Mouse (Mus musculus) neural tube, embryonic 12.5 days (tissue): ENCODE results near the gene Rasal2. TPM values are rescaled to one million over a fixed set of nuclear protein-coding genes. Genes with fewer than 3 reads are reported as not detected.
A peak's percentile ranks its signal among the peaks of the same experiment; 100 is the strongest.

ENCODE experiments used
- ATAC-seq: fragments of 200-750 bp; cut with Nextera tagmentation; 2 replicates; pipeline ENCODE4 v1.8.0; 2017; ENCODE audit warnings: low read depth, mild to moderate bottlenecking, moderate TSS enrichment, moderate library complexity; ENCODE audit not compliant: low FRiP score
- H3K27ac ChIP-seq: fragments of 300-500 bp; sonication (generic); 2 replicates; pipeline ENCODE4 v1.5.1; 2016
- H3K27me3 ChIP-seq: fragments of 300-500 bp; sonication (generic); replicated peaks from 2 replicates; pipeline ENCODE4 v1.6.1; 2016; ENCODE audit warnings: mild to moderate bottlenecking
- H3K36me3 ChIP-seq: fragments of 300-500 bp; sonication (generic); 2 replicates; pipeline ENCODE4 v1.6.1; 2016; ENCODE audit warnings: mild to moderate bottlenecking
- H3K4me1 ChIP-seq: fragments of 300-500 bp; sonication (generic); 2 replicates; pipeline ENCODE4 v1.6.1; 2016
- H3K4me2 ChIP-seq: fragments of 300-500 bp; sonication (generic); replicated peaks from 2 replicates; pipeline ENCODE4 v1.6.1; 2016; ENCODE audit warnings: mild to moderate bottlenecking
- H3K4me3 ChIP-seq: fragments of 300-500 bp; sonication (generic); 2 replicates; pipeline ENCODE4 v1.5.1; 2016
- H3K9ac ChIP-seq: fragments of 300-500 bp; sonication (generic); 2 replicates; pipeline ENCODE4 v1.6.1; 2016; ENCODE audit warnings: mild to moderate bottlenecking
- H3K9me3 ChIP-seq: fragments of 300-500 bp; sonication (generic); 2 replicates; pipeline ENCODE4 v1.6.1; 2016; ENCODE audit warnings: mild to moderate bottlenecking
- WGBS: fragments of 180-500 bp; shearing (Covaris S2); methylation state at CpG from one replicate; pipeline ENCODE4 v1.1.7; 2016; 5-methylcytosine and 5-hydroxymethylcytosine counted together
- polyA plus RNA-seq: library from polyadenylated mRNA; unstranded; fragments of >200 nt; fragmentation: Nextera tagmentation; extraction: Ambion mirVana; gene quantifications from 2 replicates; pipeline ENCODE4 v1.2.1, GENCODE M21; 2016

The Rasal2 gene
- 31.8 and 32.3 TPM in 2 replicates for polyA plus RNA-seq

DNA sequence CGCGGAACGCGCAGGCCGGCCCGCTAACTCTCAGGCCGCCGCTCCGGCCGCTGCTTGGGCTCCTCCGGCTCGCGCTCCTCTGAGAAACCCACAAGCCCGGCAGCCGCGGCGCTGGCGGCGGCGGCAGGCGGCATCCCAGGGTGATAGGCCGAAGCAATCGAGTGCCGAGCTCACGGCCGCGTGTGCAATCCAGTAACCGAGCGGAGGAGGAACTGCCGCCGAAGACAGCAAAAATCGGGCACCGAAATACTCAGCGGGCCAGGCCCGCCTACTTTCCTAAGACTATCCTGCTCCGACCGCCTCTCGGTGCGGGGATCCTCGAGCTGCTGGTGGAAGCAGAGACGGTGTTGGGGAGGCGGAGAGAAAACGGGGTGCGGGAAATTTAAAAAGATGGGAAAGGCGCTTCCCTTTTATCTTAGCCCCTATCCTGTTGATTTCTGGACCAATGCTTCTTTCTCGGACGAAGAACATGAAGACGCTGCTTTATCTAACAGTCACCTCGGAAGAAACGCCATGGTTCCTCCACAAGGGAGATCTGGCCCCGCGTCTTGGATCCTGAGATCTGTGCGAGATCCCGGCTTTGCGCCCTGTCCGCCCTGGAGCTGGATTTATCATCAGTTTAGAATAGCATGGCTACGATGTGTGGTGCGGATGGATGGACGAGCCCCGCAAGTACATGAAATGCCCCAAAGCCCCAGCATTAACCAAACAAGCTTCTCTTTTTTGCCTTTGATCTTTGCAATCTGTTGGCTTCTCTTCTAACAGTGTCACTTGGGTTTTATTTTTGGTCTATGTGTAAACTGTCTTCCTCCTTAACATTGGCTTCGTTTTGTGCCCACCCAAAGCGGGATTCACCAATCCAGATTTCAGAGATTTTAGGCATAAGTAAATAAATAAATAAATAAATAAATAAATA lies at the start of gene Rasal2:
Gene Rasal2 (minus strand): TSS at position 142 of the 916 bp plus-strand sequence.
- WGBS: 1% methylated on average over 62 of the region's 62 CpGs
- H3K36me3 ChIP-seq: no peaks in the 10 kb centered on the region
- peak within 1 kb of the TSS; percentile 98 for H3K27ac ChIP-seq
- peaks cover 10% of the 10 kb centered on the region for H3K4me1 ChIP-seq
- peak within 1 kb of the TSS; percentile 98 for H3K4me3 ChIP-seq
- H3K4me2 ChIP-seq: peak within 1 kb of the TSS; percentile 77
- no peaks in the 10 kb centered on the region for H3K27me3 ChIP-seq
- ATAC-seq: peak; percentile 98
- H3K9ac ChIP-seq: peak within 1 kb of the TSS; percentile 91
- no peaks in the 10 kb centered on the region for H3K9me3 ChIP-seq

- WGBS: 95% methylated on average over 5 of the region's 5 CpGs
- no peak for ATAC-seq
- H3K27ac ChIP-seq: no peak overlapping the region
- H3K9ac ChIP-seq: no peak overlapping the region
- no peak overlapping the region for H3K4me2 ChIP-seq
- no peak overlapping the region for H3K4me3 ChIP-seq
- H3K27me3 ChIP-seq: no peaks in the 10 kb centered on the region
- H3K4me1 ChIP-seq: peaks cover 12% of the 10 kb centered on the region; the same call in 1 of the 2 replicates
- H3K36me3 ChIP-seq: no peaks in the 10 kb centered on the region
- H3K9me3 ChIP-seq: no peaks in the 10 kb centered on the region
These were observed 48.9 kb upstream of the Rasal2 start for GRCm38 (mm10) chr1:157461276-157461675.

DNA sequence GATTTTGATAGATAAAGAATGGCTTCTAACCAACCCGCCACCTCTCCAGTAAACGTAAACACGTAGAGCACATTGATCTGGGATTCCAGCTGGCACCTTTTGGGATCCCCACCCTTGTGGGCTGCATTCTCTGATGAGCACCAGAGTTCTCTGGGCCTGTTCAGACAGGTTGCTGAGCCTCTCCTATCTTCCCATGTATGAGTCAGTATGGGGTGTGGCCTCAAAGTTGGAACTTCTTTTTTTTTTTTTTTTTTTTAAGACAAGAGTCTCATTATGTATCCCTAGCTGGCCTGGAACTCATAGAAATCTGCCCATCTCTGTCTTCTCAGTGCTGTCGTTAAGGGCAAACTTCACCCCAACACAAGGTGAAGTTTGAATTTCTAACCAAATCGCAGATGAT lies 47.5 kb upstream of the Rasal2 start:
- 94% methylated on average over 5 of the region's 5 CpGs for WGBS
- Histone ChIP-seq H3K4me2 (no peak overlapping the region), H3K4me1 (peaks cover 12% of the 10 kb centered on the region; the same call in 1 of the 2 replicates), H3K9ac (no peak overlapping the region), H3K27me3 (no peaks in the 10 kb centered on the region), H3K9me3 (no peaks in the 10 kb centered on the region), H3K27ac (no peak overlapping the region), H3K36me3 (no peaks in the 10 kb centered on the region), H3K4me3 (no peak overlapping the region)
- ATAC-seq: no peak

DNA sequence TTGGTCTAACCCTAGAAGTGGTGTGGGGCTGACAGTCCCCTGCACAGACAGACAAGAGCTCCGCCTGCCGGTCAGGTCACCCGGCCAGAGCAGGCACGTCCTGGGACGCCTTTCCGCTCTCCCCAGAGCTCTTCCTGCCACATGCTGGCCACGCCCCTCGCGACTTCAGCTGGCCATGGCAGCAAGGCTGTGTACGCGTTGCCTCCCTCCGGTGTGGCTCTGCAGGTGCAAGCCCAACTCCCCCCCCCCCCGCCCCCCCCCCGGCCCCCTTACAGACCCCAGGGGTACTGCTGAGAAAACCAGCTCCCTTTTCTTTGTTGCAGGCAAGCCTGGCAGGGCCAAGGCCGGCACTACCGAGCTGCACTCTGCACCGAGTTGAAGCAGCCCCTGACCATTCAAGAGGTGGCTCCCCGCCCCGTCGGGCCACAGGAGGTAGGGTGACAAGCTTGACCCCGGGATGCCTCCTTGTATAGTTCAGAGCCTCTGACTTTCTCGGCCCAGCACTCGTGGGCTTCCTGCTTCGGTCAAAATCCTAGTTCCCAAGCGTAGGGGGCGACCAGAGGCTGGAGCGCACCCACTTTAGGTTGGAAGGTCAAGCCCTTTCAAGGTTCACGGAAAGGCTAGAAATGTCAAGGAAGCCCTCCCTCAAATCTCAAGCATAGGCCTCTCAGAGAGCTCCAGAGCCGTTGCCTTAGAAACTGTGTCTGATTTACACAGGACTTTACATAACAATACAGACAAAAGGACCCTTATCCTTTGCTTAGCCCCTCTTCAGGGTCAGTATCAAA lies 46.2 kb upstream of the Rasal2 start, which contains the start of gene Cryzl2:
Gene Cryzl2 (plus strand): TSS at position 157 of the 788 bp plus-strand sequence.
- Histone ChIP-seq H3K9me3 (no peaks in the 10 kb centered on the region), H3K36me3 (no peaks in the 10 kb centered on the region), H3K4me3 (peak within 1 kb of the TSS; percentile 29), H3K4me1 (peaks cover 12% of the 10 kb centered on the region; the same call in 1 of the 2 replicates), H3K27me3 (no peaks in the 10 kb centered on the region), H3K9ac (peak within 1 kb of the TSS; percentile 13; the same call in 1 of the 2 replicates), H3K4me2 (peak within 1 kb of the TSS; percentile 55), H3K27ac (no peak within 1 kb of the TSS)
- peak; percentile 88 for ATAC-seq
- 2% methylated on average over 29 of the region's 29 CpGs for WGBS

GRCm38 (mm10) chr1:157457789-157458188 lies 45.4 kb upstream of the Rasal2 start:
- 66% methylated on average over 3 of the region's 3 CpGs for WGBS
- no peak overlapping the region for H3K4me2 ChIP-seq
- H3K9me3 ChIP-seq: no peaks in the 10 kb centered on the region
- no peak for ATAC-seq
- peaks cover 12% of the 10 kb centered on the region; the same call in 1 of the 2 replicates for H3K4me1 ChIP-seq
- no peak overlapping the region for H3K4me3 ChIP-seq
- no peaks in the 10 kb centered on the region for H3K36me3 ChIP-seq
- no peak overlapping the region for H3K9ac ChIP-seq
- H3K27ac ChIP-seq: no peak overlapping the region
- no peaks in the 10 kb centered on the region for H3K27me3 ChIP-seq

DNA sequence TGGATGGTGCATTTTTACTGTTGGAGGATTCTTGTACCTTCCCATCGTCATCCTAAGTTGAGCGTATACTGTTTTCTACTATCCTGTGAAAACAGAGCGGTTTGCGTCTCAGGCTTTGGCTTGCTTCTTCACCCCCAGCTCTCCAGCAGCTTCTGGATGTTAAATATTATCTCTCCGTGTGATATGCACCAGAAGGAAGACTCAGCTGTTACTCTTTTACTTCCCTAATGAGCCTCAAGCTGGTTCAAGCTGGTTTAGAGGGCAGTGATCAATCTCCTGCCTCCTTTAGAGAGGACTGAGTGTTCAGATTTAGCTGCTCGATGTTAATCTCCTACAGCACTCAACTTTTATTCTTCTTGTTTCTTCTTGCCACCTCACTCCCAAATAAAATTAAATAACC lies 42.5 kb upstream of the Rasal2 start:
- WGBS: 73% methylated on average over 6 of the region's 6 CpGs
- no peak for ATAC-seq
- H3K4me2 ChIP-seq: no peak overlapping the region
- no peaks in the 10 kb centered on the region for H3K9me3 ChIP-seq
- H3K27ac ChIP-seq: no peak overlapping the region
- peaks cover 25% of the 10 kb centered on the region for H3K4me1 ChIP-seq
- no peak overlapping the region for H3K4me3 ChIP-seq
- H3K36me3 ChIP-seq: no peaks in the 10 kb centered on the region
- no peak overlapping the region for H3K9ac ChIP-seq
- no peaks in the 10 kb centered on the region for H3K27me3 ChIP-seq

- no peak overlapping the region for H3K4me3 ChIP-seq
- H3K27ac ChIP-seq: no peak overlapping the region
- ATAC-seq: peak; percentile 55; the same call in 1 of the 2 replicates
- no peak overlapping the region for H3K4me2 ChIP-seq
- H3K9ac ChIP-seq: no peak overlapping the region
- no peaks in the 10 kb centered on the region for H3K9me3 ChIP-seq
- peaks cover 21% of the 10 kb centered on the region for H3K4me1 ChIP-seq
- no peaks in the 10 kb centered on the region for H3K27me3 ChIP-seq
- no peaks in the 10 kb centered on the region for H3K36me3 ChIP-seq
- WGBS: 30% methylated on average over 5 of the region's 5 CpGs
These were observed 40.6 kb upstream of the Rasal2 start for GRCm38 (mm10) chr1:157452759-157453549.

DNA sequence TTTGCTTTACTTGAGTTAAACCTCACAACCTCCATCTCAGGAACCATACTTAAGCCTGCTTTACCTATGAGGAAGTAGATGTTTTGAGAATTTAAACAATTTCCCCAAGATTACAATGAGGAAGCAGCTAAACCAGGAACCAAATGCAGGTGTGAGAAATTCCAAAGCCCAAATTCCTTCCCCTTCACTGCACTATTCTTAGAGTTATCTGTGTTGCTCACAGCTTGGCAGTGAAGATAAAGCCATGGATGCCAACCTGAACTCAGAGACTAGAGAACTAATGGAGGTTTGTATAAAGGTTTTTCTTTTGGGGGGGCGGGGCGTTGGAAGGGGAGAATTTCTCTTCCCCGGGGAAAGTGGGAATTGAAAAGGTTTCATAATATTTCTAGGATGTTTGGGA lies 39.9 kb upstream of the Rasal2 start:
- Histone ChIP-seq H3K9ac (no peak overlapping the region), H3K4me1 (peaks cover 21% of the 10 kb centered on the region), H3K4me3 (no peak overlapping the region), H3K9me3 (no peaks in the 10 kb centered on the region), H3K4me2 (no peak overlapping the region), H3K27ac (no peak overlapping the region), H3K36me3 (no peaks in the 10 kb centered on the region), H3K27me3 (no peaks in the 10 kb centered on the region)
- no peak for ATAC-seq
- WGBS: 82% methylated on average over 3 of the region's 3 CpGs

DNA sequence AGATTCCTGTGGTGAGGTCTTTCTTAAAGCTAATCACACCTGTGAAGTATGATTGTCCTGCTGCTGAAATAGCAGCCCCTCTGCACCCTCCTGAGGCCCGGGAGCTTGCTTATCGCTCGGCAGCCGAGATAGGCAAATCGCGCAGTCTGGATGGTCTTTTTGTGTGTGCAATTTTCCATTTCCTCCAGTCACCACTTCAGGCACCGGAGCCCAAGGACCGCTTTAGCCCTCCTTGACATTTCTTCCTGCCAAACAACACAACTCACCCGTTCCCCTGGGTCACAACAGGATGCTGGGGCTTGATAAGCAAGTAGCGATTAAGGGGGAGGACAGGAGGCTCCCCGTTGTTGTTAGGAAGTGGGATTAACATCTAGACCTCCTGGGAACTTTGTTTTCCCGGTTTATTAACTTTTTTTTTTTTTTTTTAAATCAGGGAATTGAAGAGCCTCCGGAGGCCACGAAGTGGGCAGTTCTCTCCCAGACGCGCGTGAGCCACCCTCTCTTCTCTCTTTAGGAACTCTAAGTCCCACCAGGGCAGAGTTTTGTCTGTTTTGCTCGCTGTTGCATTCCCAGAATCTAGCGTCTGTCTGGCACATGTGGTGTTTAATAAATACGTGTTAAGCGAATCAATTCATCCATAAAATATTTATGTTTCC lies 37.7 kb upstream of the Rasal2 start:
- Histone ChIP-seq H3K36me3 (no peaks in the 10 kb centered on the region), H3K4me1 (peaks cover 27% of the 10 kb centered on the region), H3K4me2 (peak overlapping the region; percentile 44), H3K27me3 (no peaks in the 10 kb centered on the region), H3K9ac (no peak overlapping the region), H3K9me3 (no peaks in the 10 kb centered on the region), H3K27ac (no peak overlapping the region), H3K4me3 (no peak overlapping the region)
- ATAC-seq: no peak
- 11% methylated on average over 21 of the region's 21 CpGs for WGBS

GRCm38 (mm10) chr1:157449532-157449931 lies 37.1 kb upstream of the Rasal2 start:
- Histone ChIP-seq H3K9me3 (no peaks in the 10 kb centered on the region), H3K27me3 (no peaks in the 10 kb centered on the region), H3K9ac (no peak overlapping the region), H3K27ac (no peak overlapping the region), H3K36me3 (no peaks in the 10 kb centered on the region), H3K4me2 (peak overlapping the region; percentile 44), H3K4me3 (no peak overlapping the region), H3K4me1 (peaks cover 27% of the 10 kb centered on the region)
- 14% methylated on average over 10 of the region's 10 CpGs for WGBS
- no peak for ATAC-seq

- no peak overlapping the region for H3K4me2 ChIP-seq
- ATAC-seq: no peak
- no peaks in the 10 kb centered on the region for H3K27me3 ChIP-seq
- no peak overlapping the region for H3K9ac ChIP-seq
- no peak overlapping the region for H3K4me3 ChIP-seq
- no peaks in the 10 kb centered on the region for H3K36me3 ChIP-seq
- H3K9me3 ChIP-seq: no peaks in the 10 kb centered on the region
- H3K27ac ChIP-seq: no peak overlapping the region
- H3K4me1 ChIP-seq: peaks cover 27% of the 10 kb centered on the region
- 80% methylated on average over 5 of the region's 5 CpGs for WGBS
These were observed 36.4 kb upstream of the Rasal2 start for GRCm38 (mm10) chr1:157448805-157449188.
